Mouse (Mus musculus) pancreas, adult 10 weeks (tissue): ENCODE results near the gene Prkci. TPM values are rescaled to one million over a fixed set of nuclear protein-coding genes. Genes with fewer than 3 reads are reported as not detected.

Experiments used
- polyA plus RNA-seq: library from polyadenylated mRNA; stranded (reverse); fragments of 350-450 nt; fragmentation: Illumina TruSeq; extraction: RNeasy Lipid Tissue Mini Kit (QIAGEN cat#74804); gene quantifications from one replicate; pipeline ENCODE4 v1.2.3, GENCODE M21; 2015; ENCODE audit warnings: low read depth, low replicate concordance; ENCODE audit not compliant: insufficient read depth

Prkci gene
- 5.6 TPM for polyA plus RNA-seq

DNA sequence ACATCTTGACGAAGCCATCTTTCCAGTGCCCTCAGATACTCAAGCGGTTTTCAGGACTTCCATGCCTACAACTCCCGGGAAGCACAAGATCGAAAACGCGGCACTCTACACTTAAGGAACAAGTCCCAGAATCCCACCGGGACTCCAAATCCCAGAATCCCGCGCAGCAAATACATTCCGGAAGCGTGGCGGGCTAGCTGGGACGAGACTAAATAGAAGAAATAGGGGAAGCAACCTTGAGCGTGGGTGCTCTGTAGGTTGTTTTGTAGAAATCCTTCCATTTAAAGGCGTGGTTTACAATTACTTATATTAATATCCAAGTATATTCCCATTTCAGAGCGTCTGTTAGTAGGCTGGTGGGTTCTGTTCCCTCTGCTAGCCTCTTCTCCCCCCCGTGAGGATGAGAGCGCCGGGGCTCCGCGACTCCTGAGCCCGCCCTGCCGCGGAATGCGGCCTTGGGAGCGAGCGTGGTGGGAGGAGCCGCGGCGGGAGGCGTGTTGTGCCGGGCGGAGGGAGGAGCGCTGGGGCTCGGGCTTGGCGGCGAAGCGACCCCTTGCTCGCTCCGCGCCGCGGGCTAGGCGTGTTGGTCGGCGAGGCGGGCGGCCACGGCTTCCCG is at the start of gene Prkci:
Prkci (plus strand) TSS at position 465 of the 616 bp plus-strand sequence.

DNA sequence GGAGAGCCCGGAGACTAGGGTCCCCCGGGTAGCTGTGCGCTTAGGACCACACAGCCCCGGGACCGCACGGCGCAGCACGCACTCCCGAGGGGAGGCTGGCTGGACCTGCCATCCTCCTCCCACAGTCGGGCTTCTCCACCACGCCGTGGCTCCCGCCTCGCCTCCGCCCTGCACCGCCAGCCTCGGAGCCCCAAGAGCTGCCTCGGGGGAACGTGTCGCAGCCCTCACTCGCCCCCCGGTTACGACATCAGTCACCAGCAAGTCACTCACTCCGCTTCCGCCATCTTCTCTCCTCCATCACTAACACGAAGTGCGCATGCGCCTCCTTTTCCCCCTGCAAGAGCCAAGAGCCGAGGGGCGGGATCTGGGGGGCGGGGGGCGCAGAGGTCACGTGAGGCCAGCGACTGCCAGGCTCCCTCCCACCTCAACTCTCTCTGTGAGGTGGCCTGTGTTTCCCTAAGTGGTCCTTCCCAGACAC is 26.4 kb upstream of the Prkci start, which contains the start of gene Phc3:
Phc3 (minus strand) TSS at position 312 of the 478 bp plus-strand sequence.

DNA sequence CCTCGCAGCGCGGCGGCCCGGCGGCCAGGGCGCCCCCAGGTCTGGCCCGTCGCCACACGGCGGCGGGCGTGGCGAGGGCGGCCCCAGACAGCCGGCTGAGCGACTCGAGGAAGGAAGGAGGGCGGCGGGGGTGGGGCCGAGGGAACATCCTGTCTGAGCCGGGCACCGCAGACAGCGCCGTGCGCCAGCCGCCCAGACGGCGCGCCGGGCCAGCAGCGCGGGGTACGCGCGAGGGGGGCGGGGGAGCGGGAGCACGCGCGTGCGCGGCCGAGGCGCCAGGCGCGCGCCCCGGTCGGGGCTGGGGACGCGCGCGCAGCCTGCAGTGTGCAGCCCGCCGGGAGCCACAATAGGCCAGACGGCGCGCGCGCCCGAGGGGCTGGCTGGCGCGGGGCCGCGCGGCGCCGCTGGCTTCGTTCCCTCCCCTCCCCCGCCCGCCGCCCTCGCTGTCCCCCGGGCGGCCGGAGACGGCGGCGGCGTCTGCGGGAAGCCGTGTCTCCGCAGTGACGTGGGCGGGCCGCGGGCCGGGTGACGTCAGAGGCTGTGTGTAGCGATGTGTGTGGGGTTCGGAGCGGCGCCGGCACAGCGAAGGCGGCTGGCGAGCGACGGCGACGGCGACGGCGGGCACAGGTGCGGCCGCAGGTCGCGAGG is 99.1 kb downstream of the Prkci start, which contains the start of gene Skil:
Skil (plus strand) TSS at position 528 of the 648 bp plus-strand sequence.

Other genes starting within 250 kb of the Prkci start
- not detected for gene Samd7, start 249.5 kb upstream of the Prkci start, polyA plus RNA-seq
- 40.6 TPM for gene Sec62, start 202.9 kb upstream of the Prkci start, polyA plus RNA-seq
- 0.65 TPM for gene Gpr160, start 139.8 kb upstream of the Prkci start, polyA plus RNA-seq
- gene Phc3, start 26.3 kb upstream of the Prkci start, polyA plus RNA-seq = 5.2 TPM
- gene Skil, start 99.3 kb downstream of the Prkci start, polyA plus RNA-seq = 4.0 TPM
- 0.44 TPM for gene Cldn11, start 154.2 kb downstream of the Prkci start, polyA plus RNA-seq